Mouse (Mus musculus) kidney, postnatal 36 days (tissue): ENCODE results near the gene Gm20716.
"Not testable (repeated sequence)": the region's sequence is repeated elsewhere in the genome, so short reads cannot be mapped to it uniquely, and the experiment has no call there.

ENCODE experiments used
- DNase-seq, 2 experiments: peaks; one replicate each; pipeline ENCODE4 v3.0.0; 2021 to 2022; ENCODE audit warnings: mixed read lengths in 2 of 2

Gene Gm20716

GRCm38 (mm10) chr2:168161514-168161971 is 68.6 kb downstream of the Gm20716 start:
- DNase-seq, result no peak

DNA sequence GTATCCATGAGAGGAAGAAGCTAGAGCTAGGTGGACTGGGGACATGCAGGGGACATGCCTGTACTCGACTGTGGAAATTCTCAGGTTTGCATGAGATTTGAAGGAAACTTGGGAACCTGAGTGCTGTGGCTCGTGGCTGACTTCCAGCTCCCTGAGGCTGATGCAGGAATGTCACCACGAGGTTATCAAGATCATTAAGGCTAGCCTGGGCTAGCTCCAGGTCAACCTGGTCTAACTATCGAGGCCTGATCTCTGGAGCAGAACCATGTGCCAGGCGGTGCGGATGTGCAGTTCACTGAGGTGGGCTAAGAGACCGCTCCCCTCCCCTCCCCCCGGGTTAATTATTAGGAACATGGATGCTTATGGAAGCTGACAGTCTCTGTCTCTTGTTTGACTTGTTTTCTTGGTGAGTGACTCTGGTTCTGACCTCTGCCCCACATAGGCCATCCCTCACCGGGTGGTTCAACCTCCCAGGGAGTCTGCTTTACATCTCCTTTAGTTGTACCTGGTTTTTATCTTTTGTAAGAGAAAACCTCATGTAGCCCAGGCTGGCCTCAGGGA is 69.7 kb downstream of the Gm20716 start:
- peak in 1 of 2 experiments; percentile 27 for DNase-seq

GRCm38 (mm10) chr2:168158911-168159711 is 71.1 kb downstream of the Gm20716 start:
- DNase-seq, result peak; percentile 88 to 91

- not testable (repeated sequence) for DNase-seq
These were observed 72.2 kb downstream of the Gm20716 start for GRCm38 (mm10) chr2:168157974-168158373.

GRCm38 (mm10) chr2:168156361-168156760 is 73.8 kb downstream of the Gm20716 start:
- no peak for DNase-seq

GRCm38 (mm10) chr2:168155666-168156065 is 74.5 kb downstream of the Gm20716 start:
- peak; percentile 48 to 59 for DNase-seq

- DNase-seq, result peak; percentile 87 to 91
These were observed 75.9 kb downstream of the Gm20716 start for GRCm38 (mm10) chr2:168154090-168154881.

DNA sequence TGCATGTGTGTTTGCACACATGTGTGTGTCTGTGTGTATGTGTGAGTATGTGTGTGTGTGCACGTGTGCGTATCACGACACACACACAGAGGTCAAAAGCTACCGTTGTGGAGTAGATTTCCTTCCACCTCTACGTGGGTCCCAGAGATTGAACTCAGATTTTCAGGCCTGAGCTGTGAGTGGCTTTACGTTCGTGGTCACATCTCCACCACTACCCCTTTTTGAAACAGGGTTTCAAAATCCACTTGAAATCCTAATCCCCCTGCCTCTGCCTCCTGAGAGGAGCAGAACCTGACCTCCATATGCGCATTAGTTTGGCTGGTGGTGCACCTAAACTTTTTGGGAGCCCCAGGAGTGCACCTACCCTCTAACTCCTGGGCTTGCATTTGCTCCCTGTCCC is 80.9 kb downstream of the Gm20716 start:
- DNase-seq, result no peak

GRCm38 (mm10) chr2:168147722-168148432 is 82.3 kb downstream of the Gm20716 start:
- DNase-seq, result peak; percentile 87 to 89

DNA sequence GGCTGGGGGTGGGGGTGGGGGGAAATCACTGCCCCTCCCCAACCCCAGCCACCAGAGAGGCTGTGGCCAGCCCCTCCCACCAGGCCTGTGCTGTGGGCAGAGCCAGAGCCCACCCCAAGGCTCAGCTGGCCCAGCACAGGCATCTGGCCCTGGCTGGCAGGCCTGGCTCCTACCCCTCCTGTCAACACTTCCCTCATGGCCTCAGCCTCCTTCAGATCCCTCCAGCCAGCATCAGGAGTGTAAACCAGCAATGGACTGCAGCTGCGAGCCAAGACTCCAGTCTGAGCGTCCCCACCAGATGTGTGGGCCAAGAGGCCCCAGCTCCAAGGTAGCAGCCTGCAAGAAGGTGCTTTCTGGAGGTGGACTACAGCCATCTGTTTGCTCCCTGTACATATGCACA is 84.7 kb downstream of the Gm20716 start:
- DNase-seq, result no peak

GRCm38 (mm10) chr2:168143794-168144193 is 86.4 kb downstream of the Gm20716 start:
- no peak for DNase-seq

DNA sequence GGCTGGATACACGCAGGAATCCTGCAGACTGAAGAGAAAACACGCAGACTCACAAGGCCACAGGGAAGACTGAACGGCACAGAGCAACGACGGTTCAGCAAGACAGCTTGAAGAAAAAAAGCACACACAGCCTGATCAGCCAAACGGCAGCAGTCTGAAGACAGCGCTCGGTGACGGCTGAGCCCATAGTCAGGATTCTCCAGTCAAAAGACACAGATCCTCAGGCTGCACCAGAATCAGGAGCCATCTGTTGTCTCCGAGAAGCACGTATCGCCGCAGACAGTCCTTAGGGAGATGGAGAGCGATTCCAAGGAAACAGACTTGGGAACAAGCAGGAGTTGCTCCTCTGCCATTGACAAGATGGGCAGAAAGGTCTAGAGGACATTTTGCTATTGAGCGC is 93.0 kb downstream of the Gm20716 start:
- no peak for DNase-seq
